Mouse (Mus musculus) urinary bladder, postnatal 4 days (tissue): ENCODE data around the gene Ptgs2.
A peak's percentile ranks its signal among the peaks of the same experiment; 100 is the strongest.

Experiments used
- DNase-seq, 2 experiments: peaks; one replicate each; pipeline ENCODE4 v3.0.0; 2021 to 2022; ENCODE audit warnings: low spot score in 2 of 2

Gene Ptgs2

DNA sequence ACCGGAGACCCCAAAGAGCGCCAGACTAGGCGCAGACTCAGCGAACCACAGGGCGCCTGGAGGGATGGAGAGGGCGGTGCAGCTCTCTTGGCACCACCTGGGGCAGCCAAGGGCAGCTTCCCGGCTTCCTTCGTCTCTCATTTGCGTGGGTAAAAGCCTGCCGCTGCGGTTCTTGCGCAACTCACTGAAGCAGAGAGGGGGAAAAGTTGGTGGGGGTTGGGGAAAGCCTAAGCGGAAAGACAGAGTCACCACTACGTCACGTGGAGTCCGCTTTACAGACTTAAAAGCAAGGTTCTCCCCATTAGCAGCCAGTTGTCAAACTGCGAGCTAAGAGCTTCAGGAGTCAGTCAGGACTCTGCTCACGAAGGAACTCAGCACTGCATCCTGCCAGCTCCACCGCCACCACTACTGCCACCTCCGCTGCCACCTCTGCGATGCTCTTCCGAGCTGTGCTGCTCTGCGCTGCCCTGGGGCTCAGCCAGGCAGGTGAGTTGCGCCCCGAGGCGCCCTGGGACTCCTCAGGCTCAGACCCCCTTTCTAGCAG lies at the start of gene Ptgs2:
Ptgs2 (plus strand) TSS at position 242 of the 544 bp plus-strand sequence.
- DNase-seq: peak; percentile 31 to 64

- no peak for DNase-seq
Measured at GRCm38 (mm10) chr1:150050256-150050655, 49.6 kb upstream of the Ptgs2 start.

DNA sequence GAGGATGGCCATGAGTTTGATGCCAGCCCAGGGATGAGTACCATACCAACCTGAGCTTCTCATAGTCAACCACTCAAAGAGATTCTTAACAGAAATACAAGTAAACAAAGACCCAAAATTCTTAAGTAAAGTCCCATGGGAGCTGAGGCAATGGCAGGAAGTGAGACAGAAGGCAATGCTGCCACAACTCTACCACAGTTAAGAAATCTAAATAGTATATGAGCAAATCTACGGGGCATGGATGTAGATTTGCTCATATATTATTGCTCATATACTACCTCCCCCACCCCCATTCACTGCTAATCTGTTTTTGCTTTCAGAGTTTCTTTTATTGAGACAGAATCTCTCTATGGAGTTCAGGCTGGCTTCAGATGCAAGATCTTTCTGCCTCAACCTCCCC lies 34.1 kb upstream of the Ptgs2 start:
- no peak for DNase-seq

GRCm38 (mm10) chr1:150072880-150073279 lies 27.0 kb upstream of the Ptgs2 start:
- DNase-seq: no peak

GRCm38 (mm10) chr1:150074609-150075008 lies 25.2 kb upstream of the Ptgs2 start:
- no peak for DNase-seq

DNA sequence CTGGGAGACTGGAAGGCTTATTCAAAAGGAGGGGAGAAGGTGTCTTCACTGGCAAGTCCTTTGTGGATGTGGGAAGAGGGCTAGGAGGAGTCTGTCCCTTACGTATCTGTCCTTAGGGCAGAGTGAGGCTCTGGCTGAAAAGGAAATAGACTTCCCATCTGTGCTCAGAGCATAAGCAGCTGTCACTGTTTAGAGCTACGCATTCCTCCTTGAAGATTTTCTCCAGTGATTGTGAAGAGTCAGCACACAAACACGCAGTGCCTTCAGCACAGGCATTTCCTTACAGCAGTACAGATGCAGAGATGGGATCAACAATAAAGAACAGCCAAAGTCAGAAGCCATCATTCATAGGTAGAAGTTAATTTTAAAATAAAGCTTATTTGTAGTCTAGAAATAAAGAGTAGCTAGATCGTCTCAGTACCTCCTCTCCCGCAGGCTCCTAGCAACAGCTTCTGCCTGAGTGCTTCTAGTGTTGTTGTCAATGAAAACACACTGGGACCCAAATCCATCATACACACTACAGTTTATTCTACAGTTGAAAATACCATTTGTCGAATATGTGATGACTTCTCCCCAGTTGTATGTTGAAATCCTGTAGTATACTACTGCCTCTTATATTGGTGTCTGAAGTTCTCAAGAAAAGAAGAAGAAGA lies 10.7 kb upstream of the Ptgs2 start:
- no peak for DNase-seq

- no peak for DNase-seq
Measured at GRCm38 (mm10) chr1:150090229-150090628, 9.6 kb upstream of the Ptgs2 start.

DNA sequence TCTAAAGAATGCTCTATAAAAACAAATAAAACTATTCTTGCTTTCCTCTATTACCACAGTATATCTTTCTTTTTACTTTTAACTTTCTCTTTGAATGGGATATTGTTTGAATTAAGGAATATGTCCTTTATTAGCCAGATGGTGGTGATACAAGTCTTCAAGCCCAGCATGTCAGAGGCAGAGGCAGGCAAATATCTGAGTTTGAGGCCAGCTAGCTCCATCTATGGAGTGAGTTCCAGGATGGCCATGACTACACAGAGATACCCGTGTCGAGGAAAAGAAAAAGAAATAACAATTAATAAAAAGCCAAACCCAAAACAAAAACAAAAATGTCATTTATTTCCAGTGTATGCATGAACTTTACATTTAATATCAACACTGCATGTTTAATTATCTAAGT lies 2.8 kb upstream of the Ptgs2 start:
- DNase-seq: no peak

DNA sequence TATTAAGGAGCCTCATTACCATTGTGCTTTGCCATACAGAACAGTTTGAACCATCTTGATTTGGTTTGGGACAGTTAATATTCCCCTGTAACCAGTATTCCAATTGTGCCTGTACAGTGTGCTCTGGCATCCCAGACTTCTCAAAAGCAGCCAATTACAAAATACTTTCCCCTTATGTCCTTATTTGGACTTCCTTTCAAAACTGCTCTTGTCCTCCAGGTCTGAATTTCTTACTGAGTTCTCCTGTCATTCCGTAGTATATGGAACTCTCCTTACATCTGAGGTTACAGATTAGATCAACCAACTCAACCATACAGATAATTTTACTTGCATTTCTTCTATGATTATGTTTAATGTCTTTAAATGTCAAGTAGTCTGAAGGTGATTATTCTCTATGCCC lies 2.1 kb upstream of the Ptgs2 start:
- DNase-seq: no peak

DNA sequence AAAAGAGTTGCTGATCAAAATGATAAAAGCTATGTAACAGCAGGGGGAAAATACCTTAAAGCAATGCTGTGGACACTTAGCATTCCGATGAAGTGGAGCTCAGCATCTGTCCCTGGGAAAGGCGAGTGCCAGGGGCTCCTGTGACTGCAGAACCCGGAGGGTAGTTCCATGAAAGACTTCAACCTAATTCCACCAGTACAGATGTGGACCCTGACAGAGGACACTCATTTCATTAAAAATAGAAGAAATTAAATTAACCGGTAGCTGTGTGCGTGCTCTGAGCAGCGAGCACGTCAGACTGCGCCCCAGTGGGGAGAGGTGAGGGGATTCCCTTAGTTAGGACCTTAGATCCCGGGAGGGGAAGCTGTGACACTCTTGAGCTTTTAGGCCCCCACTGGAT lies 457 bp upstream of the Ptgs2 start:
- no peak for DNase-seq

DNA sequence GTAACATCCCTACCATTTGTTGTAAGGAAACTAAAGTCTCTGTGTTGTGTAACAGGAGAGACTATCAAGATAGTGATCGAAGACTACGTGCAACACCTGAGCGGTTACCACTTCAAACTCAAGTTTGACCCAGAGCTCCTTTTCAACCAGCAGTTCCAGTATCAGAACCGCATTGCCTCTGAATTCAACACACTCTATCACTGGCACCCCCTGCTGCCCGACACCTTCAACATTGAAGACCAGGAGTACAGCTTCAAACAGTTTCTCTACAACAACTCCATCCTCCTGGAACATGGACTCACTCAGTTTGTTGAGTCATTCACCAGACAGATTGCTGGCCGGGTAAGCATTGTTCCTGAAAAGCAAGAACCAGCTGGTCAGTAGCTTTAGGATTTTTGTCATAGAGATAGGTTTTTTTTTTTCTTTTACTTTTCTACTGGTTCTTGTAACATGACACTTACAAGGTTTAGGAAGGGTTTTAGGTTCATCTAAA lies 4.4 kb downstream of the Ptgs2 start:
- no peak for DNase-seq

GRCm38 (mm10) chr1:150106736-150107135 lies 6.9 kb downstream of the Ptgs2 start:
- no peak for DNase-seq

- DNase-seq: no peak
Measured at GRCm38 (mm10) chr1:150109591-150109990, 9.8 kb downstream of the Ptgs2 start.

GRCm38 (mm10) chr1:150115352-150115751 lies 15.5 kb downstream of the Ptgs2 start:
- DNase-seq: no peak

GRCm38 (mm10) chr1:150118352-150118751 lies 18.5 kb downstream of the Ptgs2 start:
- DNase-seq: no peak

DNA sequence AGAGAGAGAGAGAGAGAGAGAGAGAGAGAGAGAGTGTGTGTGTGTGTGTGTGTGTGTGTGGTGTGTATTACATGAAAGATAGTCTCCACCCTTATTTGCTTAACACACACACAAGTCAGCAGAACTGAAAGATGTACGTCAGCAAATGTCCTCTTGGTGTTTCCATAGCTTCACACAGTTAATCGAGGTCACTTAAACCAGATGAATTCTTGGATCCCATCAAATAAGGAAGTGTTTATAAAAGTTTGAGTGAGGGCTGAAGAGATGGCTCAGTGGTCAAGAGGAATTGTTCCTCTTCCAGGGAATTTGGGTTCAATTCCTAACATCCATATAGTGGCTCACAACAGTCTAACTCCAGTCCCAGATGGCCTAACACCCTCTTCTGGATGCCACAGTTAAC lies 25.7 kb downstream of the Ptgs2 start:
- DNase-seq: no peak

DNA sequence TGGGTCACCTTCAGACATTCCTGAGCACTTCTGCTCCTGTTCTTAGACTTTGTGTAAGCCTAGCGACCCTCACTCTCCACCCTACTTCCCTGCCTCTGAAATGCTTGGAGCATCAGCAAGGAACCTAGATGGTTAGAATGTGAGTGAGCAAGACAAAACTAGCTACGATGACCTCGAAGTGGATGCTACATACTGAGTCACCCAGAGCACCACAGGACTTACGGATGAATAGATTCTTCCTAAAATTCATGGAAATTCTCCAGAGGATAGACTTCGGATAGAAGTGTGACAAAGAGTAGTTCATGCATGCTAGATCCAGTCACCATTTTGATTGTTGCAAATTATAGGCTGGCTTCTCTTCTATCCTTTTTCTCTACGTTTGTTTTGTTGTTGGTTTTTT lies 30.2 kb downstream of the Ptgs2 start:
- no peak for DNase-seq

GRCm38 (mm10) chr1:150130586-150131275 lies 30.9 kb downstream of the Ptgs2 start:
- DNase-seq: no peak

DNA sequence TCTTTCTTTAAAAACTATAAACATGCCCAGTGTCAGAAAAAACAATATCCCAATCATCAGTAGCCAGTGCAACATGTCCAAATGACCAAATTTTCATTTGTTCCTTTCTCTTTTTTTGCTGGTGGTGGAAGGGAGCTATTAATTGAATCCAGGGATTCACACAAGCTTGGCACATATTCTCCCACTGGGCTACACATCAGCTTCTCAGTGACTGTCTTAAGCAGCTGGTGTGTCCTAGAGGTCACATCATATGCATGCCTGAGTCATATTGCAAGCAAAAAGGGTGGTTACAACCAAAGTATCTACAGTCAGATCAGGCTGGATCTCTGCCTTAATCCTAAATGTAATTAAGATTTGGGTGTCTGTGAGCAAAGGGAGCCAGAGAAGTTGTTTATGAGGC lies 35.5 kb downstream of the Ptgs2 start:
- DNase-seq: no peak

- DNase-seq: no peak
Measured at GRCm38 (mm10) chr1:150139730-150140129, 39.9 kb downstream of the Ptgs2 start.

GRCm38 (mm10) chr1:150141939-150142338 lies 42.1 kb downstream of the Ptgs2 start:
- no peak for DNase-seq

DNA sequence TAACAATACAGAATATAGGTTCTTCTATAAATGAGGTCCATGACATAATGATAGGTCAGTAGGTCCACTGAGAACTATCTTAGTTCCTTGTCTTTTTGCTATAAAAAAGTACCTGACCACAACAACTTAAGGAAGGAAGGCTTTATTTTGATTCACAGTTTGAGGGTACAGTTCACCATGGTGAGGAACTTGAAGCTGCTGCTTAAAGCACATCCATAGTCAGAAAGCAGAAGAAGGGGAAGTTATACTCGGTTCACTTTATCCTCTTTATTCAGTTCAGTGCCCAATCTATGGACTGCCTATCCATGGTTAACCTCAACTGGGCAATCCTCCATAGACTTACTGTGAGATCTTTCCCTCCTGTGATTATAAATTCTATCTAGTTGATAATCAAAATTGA lies 43.7 kb downstream of the Ptgs2 start:
- no peak for DNase-seq

- no peak for DNase-seq
Measured at GRCm38 (mm10) chr1:150145049-150145448, 45.2 kb downstream of the Ptgs2 start.
